Mouse (Mus musculus): ENCODE results near the gene Rasa3. TPM values are rescaled to one million over a fixed set of nuclear protein-coding genes. Genes with fewer than 3 reads are reported as not detected.

The Rasa3 gene
- total RNA-seq, 4 experiments from 2014 or later = 5.0 to 6.9 (median 6.2) TPM

DNA sequence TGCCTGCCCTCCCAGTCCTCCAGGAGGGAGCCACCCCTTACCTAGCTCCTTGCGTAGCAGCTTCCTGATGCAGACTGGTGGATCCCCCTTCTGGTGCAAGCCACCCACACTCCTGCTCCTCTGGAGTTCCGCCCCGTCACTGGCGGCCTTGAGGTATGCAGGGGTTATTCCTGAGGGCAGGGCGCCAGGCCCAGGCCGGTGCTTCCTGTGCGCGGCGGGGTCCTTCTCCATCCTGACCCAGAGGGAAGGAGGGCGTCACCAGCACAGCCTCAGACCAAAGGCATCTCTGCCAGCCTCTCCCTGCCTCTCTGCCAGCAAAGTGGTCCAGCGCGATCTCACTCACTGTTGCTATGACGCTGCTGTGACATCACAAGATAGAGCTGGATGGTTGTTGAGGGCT lies 115.3 kb downstream of the Rasa3 start, which contains the start of gene 1700029H14Rik:
1700029H14Rik (minus strand) TSS at position 344 of the 400 bp plus-strand sequence.
- no peak for DNase-seq (ENCODE audit: low spot score in 2 of 2)

DNA sequence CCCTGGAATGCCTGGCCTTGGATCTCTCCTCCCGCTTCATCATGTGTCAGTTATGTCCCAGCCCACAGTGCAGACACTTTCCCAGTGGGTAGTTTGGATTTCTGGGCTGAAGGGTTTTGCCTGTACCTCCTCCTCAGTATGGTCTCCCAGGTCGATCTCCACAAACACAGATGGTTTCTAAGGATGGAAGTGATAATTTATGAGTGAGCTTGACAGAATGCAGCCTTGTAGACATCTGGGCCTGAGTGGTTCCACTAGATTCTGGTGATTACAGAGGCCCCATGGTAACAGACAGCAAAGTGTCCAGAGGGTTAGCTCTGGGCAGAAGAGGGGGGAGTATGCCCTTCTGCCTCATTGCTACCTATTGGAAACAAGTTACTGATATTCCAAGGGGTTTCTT lies 119.9 kb downstream of the Rasa3 start:
- no peak for DNase-seq (ENCODE audit: low spot score in 2 of 2)

DNA sequence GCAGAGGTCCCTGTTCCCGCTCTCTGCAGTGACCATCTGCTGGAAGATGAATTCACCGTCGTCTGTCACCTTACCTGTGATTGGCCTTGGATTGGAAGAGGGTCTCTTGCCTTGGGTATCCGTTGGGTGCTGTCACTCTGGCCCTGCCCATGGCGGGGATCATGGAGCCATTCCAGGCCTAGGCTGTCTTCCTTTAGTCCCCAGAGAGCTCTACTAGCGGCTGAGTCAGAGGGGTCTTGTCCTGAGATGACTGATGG lies 125.9 kb downstream of the Rasa3 start:
- DNase-seq (ENCODE audit: low spot score in 2 of 2) = no peak

DNA sequence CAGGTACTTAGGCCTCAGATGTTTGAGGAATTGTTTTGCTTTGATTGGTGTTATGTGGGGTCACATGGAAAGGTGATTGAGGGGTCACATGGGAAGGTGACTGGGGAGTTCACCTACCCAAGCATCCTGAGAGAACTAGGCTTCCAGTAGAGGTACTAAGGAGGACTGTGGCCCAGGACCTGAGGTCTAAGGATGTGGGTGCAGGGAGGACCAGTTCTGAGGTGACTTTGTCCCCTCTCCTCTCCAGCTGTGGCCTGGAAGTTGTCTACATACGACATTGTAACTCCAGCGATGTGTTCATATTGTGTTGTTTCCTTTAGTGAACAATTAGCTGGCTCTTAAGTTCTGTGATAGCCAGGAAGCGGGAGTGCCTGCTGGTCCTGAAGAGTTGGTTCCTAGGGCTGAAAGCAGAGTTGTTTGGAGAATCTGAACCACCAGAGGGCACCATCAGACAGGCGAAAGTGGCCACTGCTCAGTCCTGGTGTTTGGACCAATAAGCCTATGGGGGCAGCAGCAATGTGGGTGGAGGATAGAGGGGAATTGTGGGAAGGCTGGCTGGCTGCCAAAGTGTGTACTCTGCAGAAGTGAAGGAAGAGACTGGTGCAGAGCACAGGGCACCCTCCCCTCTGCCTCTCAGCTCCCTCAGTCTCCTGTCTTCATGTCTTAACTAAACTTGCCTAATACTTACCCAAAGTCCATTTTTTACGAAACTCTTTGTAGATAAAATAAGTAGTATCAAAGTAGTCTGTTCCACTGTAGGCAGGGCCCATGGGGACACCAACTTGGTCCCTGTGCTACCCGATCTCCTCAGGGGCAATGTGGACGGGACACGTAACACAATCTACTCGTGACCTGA lies 126.5 kb downstream of the Rasa3 start:
- peak; percentile 82 to 83 for DNase-seq (ENCODE audit: low spot score in 2 of 2)

DNA sequence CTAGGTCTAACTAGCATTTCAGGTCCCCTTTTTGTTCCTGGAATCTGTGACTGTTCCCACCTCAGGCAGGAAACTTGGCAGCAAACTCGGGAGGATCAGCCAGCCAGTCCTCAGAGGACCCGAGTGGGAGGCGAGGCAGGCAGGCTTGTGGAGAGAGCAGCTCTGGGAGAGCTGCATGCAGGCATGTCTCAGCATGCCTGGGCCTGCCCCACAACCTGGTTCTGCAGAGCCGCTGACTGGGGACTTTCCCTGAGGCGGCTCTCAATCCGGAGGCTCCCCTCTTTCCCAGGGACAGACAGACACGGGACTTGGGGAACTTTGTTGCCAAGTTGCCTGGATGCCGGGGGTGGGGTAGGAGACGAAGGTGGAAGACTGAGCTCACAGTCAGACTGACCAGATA lies 128.6 kb downstream of the Rasa3 start:
- DNase-seq (ENCODE audit: low spot score in 2 of 2) = peak; percentile 52 to 61

DNA sequence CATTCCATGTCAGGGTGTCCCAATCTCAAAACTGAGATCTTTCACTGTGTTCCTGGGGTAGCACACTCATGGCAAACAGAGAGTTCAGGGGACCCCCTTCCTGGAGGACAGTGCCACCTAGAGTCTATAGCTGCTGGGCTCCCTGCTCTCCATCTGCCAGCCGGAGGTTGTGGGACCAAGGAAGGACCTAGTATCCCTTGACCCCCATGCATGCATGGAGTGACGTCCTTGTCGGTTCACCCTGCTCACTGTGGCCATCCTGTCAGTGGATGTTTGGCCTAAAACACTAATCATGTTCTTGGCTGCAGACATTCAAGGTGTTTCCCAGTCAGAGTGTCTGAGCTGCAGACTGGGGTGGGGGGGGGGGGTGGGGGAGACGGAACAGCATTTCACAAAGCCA lies 129.2 kb downstream of the Rasa3 start:
- DNase-seq (ENCODE audit: low spot score in 2 of 2) = peak in 1 of 2 experiments; percentile 26

DNA sequence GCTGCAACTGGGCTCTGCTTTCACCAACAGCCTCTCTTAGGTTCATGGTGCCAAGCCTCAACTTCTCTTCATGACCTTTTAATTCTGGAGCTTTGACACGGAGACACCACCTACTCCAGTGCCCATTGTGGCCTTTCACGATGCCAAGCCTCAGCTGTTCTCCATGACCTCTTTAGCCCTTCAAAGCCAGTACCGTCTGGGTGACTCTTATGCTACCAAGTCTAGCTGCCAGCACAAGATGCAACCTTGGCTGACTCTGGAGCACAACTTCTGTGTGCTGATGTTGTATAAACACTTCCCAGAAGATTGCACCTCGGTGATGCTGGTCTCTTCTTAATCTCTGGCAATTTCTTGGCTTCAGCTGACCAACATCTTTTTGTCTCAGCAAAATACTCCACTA lies 131.0 kb downstream of the Rasa3 start:
- no peak for DNase-seq (ENCODE audit: low spot score in 2 of 2)

DNA sequence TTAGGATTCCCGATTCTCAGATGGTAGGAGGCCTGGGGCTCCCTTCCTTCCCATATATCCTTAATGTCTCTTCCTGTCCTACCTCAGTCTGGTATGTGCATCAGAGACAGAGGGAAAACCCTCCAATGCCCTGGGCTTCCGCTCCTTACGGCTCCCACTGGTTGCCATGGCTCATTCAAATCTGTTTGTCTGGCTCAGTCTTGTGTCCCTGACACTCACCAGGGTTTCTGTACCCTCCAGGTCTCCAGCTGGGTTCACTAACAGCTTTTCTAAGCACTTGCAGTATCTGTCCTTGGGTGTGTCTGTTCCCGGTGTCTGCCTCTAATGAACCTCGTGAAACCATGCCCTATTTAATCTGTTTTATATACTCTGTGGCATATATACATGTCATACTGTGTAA lies 135.9 kb downstream of the Rasa3 start:
- DNase-seq (ENCODE audit: low spot score in 2 of 2) = no peak

DNA sequence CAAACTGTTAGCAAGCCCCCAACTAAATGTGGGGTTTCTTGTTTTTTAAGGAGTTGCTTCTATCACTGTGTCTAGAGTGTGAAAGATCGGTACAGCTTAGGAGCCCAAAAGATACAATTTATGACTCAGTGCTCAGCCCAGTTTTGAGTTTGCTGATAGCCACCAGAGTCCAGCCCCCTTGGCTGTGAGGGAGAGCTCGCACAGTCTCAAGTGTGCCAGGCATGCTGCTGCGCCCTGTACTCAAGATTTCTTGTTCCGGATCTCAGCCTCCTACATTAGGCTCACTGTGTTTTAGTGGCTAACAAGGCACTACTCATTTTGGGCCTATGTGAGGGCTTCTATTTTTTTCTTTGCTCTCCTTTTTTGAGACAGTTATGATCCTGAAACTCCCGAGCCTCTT lies 137.3 kb downstream of the Rasa3 start:
- no peak for DNase-seq (ENCODE audit: low spot score in 2 of 2)

DNA sequence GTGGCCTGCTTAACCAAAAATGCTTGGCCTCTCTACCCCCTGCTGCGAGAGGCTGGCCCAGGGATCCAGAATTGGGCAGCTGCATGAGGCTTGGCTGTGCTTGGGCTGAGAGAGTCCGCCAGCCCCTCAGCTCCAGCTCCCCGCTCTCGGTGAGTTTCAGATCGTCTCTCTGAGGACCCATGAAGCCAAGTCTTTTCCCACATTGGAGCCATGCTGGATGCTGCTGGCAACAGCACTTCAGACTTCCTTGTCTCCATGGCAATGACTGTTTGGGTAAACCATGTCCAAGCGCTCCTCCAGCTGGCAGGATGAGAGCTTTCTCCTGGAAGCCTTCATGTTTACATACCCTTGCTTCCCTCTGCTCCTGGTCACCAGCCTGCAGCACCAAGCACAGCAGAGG lies 138.6 kb downstream of the Rasa3 start:
- DNase-seq (ENCODE audit: low spot score in 2 of 2) = peak in 1 of 2 experiments; percentile 50

DNA sequence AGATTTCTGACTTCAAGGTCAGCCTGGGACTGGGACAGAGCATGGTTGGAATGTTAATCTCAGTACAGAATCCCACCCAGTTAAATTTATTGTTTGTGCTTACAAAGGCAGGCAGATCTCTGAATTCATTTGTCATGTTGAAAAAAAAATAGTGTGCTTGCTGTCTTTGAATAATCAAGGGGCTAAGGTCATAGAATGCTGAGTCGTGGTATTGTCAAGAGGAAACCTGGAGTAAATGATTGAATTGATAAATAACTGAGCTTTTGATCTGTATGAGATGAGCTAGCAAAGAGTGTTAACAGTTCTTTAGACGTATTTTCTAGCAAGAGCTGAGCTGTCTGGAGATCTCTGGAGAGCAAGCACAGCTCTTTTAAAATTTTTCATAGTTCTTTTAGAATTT lies 140.3 kb downstream of the Rasa3 start:
- no peak for DNase-seq (ENCODE audit: low spot score in 2 of 2)

DNA sequence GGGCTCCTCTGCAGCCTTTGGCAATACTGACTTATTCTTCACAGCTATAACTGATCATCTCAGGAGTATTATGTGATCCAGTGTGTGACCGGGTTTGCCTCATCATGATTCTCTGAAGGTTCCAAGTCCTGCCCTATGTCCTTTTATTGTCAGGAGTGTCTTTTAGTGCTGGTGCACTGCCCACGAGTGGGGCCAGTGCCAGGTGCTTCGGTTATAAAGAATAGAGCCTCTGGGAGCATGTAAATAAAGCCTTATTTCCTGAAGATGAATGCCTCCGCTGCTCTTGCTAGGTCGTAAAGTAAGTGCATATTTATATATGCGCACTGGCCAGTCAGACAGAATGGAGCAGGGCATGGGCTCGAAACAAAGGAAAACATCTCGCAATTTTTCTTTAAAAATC lies 144.3 kb downstream of the Rasa3 start:
- no peak for DNase-seq (ENCODE audit: low spot score in 2 of 2)

DNA sequence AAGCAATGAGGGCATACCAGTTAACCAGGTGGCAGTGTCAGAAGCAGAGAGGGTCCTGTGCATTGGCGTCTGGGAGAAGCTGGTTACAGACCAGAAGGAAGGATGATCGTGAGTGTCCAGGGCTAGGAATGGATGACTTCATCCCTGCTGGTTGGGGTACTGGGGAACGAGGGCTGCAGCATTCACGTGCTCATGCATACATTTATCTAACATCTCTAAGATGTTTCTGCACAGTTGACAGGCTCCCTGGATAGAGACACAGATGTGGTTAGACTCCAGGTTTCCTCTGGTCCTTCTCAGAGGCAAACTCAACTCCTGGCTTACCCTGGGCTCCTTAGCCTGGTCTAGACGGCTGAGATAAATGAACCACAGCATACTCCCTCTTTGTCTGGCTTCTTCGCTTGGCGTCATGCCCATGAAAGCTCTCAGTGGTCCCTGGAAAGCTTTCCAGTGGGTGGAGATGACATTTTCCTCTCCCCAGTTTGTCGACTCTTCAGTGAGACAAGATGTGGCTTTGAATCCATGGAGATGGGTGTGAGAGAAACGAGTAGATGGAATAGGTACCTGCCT lies 145.7 kb downstream of the Rasa3 start:
- no peak for DNase-seq (ENCODE audit: low spot score in 2 of 2)

DNA sequence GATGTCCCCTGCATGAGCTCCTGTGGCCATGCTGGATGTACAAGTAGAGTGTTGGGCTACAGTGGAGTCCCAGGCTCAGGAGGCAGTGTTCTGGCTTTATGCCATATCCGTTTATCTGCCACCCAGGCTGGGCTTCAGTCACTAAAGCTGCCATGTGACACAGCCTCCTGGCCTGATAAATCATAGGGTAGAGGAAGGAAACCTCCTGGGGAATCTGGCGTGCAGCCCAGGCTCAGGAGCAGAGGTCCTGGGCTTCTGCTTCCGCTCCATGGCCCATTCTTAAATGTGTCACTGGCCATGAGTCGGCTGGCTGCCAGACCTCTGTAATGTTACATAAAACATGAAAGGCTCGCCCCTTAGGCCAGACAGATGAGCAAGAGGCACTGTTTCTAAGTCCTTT lies 146.5 kb downstream of the Rasa3 start:
- peak; percentile 77 to 87 for DNase-seq (ENCODE audit: low spot score in 2 of 2)

DNA sequence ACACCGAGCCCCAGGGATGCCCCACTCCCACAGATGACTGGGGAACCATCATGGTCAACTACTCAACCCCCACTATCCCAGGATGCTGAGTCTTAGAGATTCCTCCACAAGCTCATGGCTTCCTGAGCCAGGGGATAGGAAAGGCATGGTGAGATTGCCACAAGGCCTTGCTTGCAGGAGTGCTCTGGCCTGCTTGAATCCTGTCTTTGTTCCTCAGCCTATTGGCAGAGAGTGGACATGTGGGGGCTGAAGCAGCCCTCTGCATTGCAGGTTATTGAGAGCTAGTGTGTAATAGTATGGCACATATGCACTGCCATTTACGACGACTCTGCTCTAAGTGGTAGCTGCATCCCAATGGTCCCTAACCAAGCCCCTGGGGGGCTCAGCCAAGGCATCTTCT lies 147.0 kb downstream of the Rasa3 start:
- no peak for DNase-seq (ENCODE audit: low spot score in 2 of 2)

DNA sequence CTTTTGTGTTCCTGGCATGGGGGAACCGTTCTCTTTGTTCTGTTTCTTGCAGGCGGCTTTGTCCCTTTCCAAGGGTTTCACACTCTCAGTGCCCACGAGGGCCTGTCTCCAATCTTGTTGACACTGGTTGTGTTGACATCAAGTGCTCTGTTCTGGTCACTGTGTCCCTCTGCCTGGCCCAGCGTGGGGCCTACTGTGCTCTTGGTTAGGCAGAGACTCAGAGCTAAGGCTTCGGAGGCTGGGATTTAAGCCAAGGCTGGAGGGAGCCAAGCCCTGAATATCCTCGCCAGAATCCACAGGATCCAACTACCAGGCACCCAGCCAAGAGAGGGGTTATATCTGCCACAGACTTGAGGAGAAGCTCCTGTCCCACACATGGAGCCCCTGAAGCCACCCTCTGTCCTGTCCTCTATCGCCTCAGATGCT lies 147.5 kb downstream of the Rasa3 start:
- DNase-seq (ENCODE audit: low spot score in 2 of 2) = peak; percentile 75 to 78

DNA sequence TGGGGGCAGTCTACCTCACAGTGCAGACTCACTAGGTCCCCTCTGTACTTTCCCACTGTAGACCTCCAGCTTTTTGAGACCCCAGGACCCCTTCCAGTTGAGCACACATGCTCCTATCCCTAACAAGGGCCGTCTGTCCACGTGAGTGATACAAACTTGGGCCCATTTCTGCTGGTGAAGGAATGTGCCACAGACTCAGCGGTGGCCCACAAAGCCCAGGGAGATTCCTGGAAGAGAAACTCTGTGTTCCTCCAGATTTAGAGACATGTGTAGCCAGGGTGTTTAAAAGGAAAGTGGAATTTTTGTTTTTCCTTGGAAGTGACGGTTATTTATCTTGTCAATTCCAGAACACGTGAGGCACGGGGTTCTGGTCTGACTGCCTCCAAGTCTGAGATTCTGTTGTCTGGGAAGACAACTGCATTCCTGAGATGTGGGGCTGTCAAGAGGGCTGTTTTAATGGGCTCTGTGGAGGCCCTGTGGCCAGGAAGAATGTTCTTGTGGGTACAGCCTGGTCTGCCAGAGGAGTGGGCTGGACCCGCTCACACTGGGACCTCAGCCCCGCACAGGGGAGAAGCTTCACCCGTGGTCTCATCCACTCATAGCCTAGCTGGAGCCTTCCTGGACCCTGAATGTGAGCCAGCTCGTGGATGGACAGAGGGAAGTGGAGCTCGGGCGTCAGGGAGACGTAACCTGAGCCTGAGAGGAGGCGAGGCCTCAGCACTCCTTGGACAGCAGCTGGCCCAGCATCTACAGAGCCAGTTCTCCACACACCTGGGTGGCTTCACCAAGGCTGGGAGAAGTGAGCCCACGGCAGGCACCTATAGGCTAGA lies 148.2 kb downstream of the Rasa3 start:
- DNase-seq (ENCODE audit: low spot score in 2 of 2) = peak in 1 of 2 experiments; percentile 47

DNA sequence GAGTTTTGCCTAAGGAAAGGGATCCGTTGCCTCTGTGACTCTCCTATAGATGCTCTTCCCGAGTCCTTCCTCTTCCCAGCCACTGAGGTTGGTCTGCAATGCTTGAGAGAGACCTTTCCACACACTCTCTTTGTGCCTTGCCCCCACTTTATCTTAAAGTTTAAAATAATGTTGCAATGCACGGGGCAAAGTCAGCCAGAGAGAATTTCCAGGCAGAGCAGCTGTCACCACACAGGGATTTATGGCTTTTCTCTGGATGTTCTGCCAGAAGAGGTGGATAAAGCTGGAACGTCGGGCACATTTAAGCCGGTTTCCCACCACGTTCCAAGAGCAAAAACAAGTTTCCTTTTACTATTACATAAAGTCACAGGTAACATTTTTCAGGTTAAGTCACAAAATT lies 156.0 kb downstream of the Rasa3 start:
- no peak for DNase-seq (ENCODE audit: low spot score in 2 of 2)

DNA sequence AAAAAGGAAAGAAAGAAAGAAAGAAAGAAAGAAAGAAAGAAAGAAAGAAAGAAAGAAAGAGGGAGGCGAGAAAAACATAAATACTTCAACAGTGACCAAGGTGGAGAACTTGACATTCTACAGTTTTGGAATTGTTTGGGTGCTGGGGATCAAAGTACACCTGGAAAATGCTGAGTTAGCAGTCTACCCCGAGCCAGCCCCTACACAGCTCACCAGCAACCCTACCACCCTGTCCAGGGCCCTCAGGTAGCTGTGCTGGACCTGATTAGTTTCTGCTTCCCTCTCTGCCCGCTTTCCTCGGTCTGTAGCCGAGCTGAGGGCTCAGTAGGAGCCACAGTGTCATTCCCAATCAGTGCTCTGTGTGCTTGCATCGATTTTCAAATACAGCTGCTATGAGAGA lies 157.1 kb downstream of the Rasa3 start:
- no peak for DNase-seq (ENCODE audit: low spot score in 2 of 2)

DNA sequence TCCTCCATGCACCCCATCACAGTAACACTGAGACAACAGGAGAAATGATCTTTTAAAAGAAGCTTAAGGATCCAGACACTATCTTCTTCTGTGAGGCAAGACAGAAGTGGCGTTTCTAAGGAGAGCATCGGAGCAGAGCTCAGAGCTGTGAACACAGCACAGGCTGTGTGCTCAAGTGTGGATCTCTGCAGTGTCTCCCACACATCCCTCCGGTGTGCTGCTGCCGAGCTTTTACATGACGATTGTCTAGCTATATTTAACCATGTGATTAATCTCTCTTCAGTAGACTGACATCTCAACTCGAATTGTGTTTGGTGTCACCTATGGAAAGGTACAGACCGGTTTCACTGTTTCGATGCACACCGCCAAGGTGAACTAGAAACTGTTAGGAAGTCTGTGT lies 157.9 kb downstream of the Rasa3 start:
- no peak for DNase-seq (ENCODE audit: low spot score in 2 of 2)

DNA sequence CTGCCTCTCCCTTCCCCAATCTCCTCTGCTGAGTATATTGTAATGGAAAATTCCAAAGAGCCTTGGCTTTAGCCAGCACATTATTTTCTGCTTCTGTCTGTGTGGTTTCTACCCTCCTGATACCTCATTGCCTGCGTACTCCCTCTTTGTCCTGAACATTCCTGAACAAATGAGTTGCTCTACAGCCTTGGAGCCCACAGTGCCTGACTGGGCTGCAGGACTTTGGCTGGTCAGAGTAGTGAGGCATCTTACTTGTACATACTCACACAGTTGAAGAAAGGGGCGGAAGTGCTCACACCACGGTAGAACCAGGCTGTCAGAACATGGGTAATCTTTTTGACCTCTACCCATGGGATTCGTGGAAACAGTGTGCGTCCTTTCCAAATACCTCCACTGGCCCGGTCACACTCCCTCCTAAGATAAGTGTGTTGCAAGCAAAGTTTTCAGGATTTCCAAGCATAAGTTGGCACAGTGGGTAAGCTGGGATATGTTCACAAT lies 160.1 kb downstream of the Rasa3 start:
- no peak for DNase-seq (ENCODE audit: low spot score in 2 of 2)
